Mouse (Mus musculus) MEL (cell line): ENCODE data around the gene Brd3os. TPM values are rescaled to one million over a fixed set of nuclear protein-coding genes. Genes with fewer than 3 reads are reported as not detected.

Source experiments
- DNase-seq: peaks from one replicate; pipeline ENCODE4 v3.0.0; 2011; ENCODE audit warnings: low read depth, low spot score
- H3K27ac ChIP-seq: 2 replicates; pipeline ENCODE4 v1.5.1; 2012; ENCODE audit warnings: low read depth, mild to moderate bottlenecking, control low read depth, low read length, moderate library complexity; ENCODE audit not compliant: control insufficient read depth
- H3K27me3 ChIP-seq, 2 experiments: fragments of 150-350 bp in 1 of 2; sonication (generic) in 1 of 2; 2 replicates each; pipeline ENCODE4 v1.6.1; 2012; ENCODE audit warnings: low read length in 2 of 2, mild to moderate bottlenecking in 2 of 2, improper control_type of control experiment in 1 of 2, moderate library complexity in 1 of 2; ENCODE audit not compliant: insufficient read depth in 2 of 2, control insufficient read depth in 1 of 2
- H3K36me3 ChIP-seq, 2 experiments: 2 replicates each; pipeline ENCODE4 v1.6.1; 2012 to 2014; ENCODE audit warnings: low read length in 2 of 2, improper control_type of control experiment in 1 of 2, inconsistent platforms in 1 of 2, mild to moderate bottlenecking in 1 of 2; ENCODE audit not compliant: insufficient read depth in 2 of 2, control insufficient read depth in 1 of 2
- H3K4me1 ChIP-seq, 2 experiments: fragments of 150-350 bp in 1 of 2; sonication (generic) in 1 of 2; 2 replicates each; pipeline ENCODE4 v1.6.1; 2012; ENCODE audit warnings: low read length in 2 of 2, improper control_type of control experiment in 1 of 2, mild to moderate bottlenecking in 1 of 2; ENCODE audit not compliant: insufficient read depth in 2 of 2, control insufficient read depth in 1 of 2
- H3K4me3 ChIP-seq, 2 experiments: fragments of 150-350 bp in 1 of 2; sonication (generic) in 1 of 2; 2 replicates each; pipeline ENCODE4 v1.5.1; 2012; ENCODE audit warnings: low read depth in 2 of 2, low read length in 2 of 2, mild to moderate bottlenecking in 2 of 2, moderate library complexity in 2 of 2, control low read depth in 1 of 2, improper control_type of control experiment in 1 of 2; ENCODE audit not compliant: control insufficient read depth in 1 of 2, insufficient read depth in 1 of 2
- H3K79me2 ChIP-seq: 2 replicates; pipeline ENCODE4 v1.6.1; 2012; ENCODE audit warnings: mild to moderate bottlenecking, low read length, moderate library complexity; ENCODE audit not compliant: control insufficient read depth, poor library complexity, insufficient read depth
- H3K9ac ChIP-seq: 2 replicates; pipeline ENCODE4 v1.6.1; 2012; ENCODE audit warnings: low read depth, mild to moderate bottlenecking, control low read depth, low read length, moderate library complexity; ENCODE audit not compliant: control insufficient read depth, poor library complexity, severe bottlenecking
- H3K9me3 ChIP-seq: fragments of 150-350 bp; sonication (generic); replicated peaks from 2 replicates; pipeline ENCODE4 v1.6.1; 2012; ENCODE audit warnings: mild to moderate bottlenecking, low read length, improper control_type of control experiment, moderate library complexity; ENCODE audit not compliant: insufficient read depth
- ELF1 ChIP-seq: IDR thresholded peaks from 2 replicates; pipeline ENCODE4 v1.6.1; 2014; ENCODE audit warnings: low read depth, mild to moderate bottlenecking, inconsistent platforms, low read length, improper control_type of control experiment, moderate library complexity
- EP300 ChIP-seq, 2 experiments: IDR thresholded peaks; 2 replicates each; pipeline ENCODE4 v1.6.1; 2011; ENCODE audit warnings: improper control_type of control experiment in 2 of 2, low read length in 2 of 2, low read depth in 1 of 2, mild to moderate bottlenecking in 1 of 2
- ETS1 ChIP-seq: IDR thresholded peaks from 2 replicates; pipeline ENCODE4 v1.6.1; 2012; ENCODE audit warnings: low read depth, mild to moderate bottlenecking, inconsistent platforms, low read length, improper control_type of control experiment, moderate library complexity
- GATA1 ChIP-seq: IDR thresholded peaks from 2 replicates; pipeline ENCODE4 v1.6.1; 2011; ENCODE audit warnings: low read depth, low read length, improper control_type of control experiment
- MAZ ChIP-seq: IDR thresholded peaks from 2 replicates; pipeline ENCODE4 v1.6.1; 2012; ENCODE audit warnings: low read depth, mild to moderate bottlenecking, inconsistent platforms, low read length, improper control_type of control experiment
- MYB ChIP-seq: IDR thresholded peaks from 2 replicates; pipeline ENCODE4 v1.6.1; 2011; ENCODE audit warnings: mild to moderate bottlenecking, low read depth, low read length, improper control_type of control experiment
- MYC ChIP-seq: IDR thresholded peaks from 2 replicates; pipeline ENCODE4 v1.6.1; 2011; ENCODE audit warnings: low read depth, mild to moderate bottlenecking, low read length, improper control_type of control experiment, moderate library complexity
- NELFE ChIP-seq: IDR thresholded peaks from 2 replicates; pipeline ENCODE4 v1.6.1; 2011; ENCODE audit warnings: low read depth, low read length, improper control_type of control experiment
- SIN3A ChIP-seq: IDR thresholded peaks from 2 replicates; pipeline ENCODE4 v1.6.1; 2012; ENCODE audit warnings: low read length, improper control_type of control experiment, inconsistent platforms
- ZKSCAN1 ChIP-seq: IDR thresholded peaks from 2 replicates; pipeline ENCODE4 v1.6.1; 2012; ENCODE audit warnings: low read depth, mild to moderate bottlenecking, inconsistent platforms, low read length, improper control_type of control experiment, moderate library complexity
- polyA plus RNA-seq, 2 experiments: library from polyadenylated mRNA; stranded (reverse) in 1 of 2; unstranded in 1 of 2; fragments of >175 nt in 1 of 2; fragments of >200 nt in 1 of 2; gene quantifications; 2 replicates each; pipeline versions ENCODE4 v1.2.1 to v1.2.4; 2012; ENCODE audit warnings: low replicate concordance in 2 of 2, low read depth in 1 of 2; ENCODE audit not compliant: insufficient read length in 2 of 2, insufficient read depth in 1 of 2, missing spikeins in 1 of 2
- total RNA-seq: library from RNA; depleted of rRNA; stranded (reverse); fragments of 300-350 nt; gene quantifications from 2 replicates; pipeline ENCODE4 v1.2.3, GENCODE M21; 2012

Gene Brd3os
- total and polyA plus RNA-seq, 3 experiments, result 0.31 to 2.9 TPM; not detected in 1

GRCm38 (mm10) chr2:27416425-27416824 is 25.7 kb upstream of the Brd3os start:
- no peak overlapping the region for H3K27ac ChIP-seq
- DNase-seq, result no peak

GRCm38 (mm10) chr2:27417648-27418153 is 24.4 kb upstream of the Brd3os start:
- Histone ChIP-seq H3K9ac (no peak overlapping the region), H3K9me3 (no peaks in the 10 kb centered on the region), H3K4me1 (peaks cover 5 to 27% of the 10 kb centered on the region in 2 experiments), H3K36me3 (peaks cover 0 to 10% of the 10 kb centered on the region in 2 experiments; a peak in 2 of 4 replicates)
- TF ChIP-seq ETS1 (0 out of 2 replicates have a peak, but pooled peaks have one; percentile 9), MAZ (no peak), GATA1 (peak; percentile 32; the same call in 1 of the 2 replicates), NELFE (no peak)
- TF ChIP-seq, all 39 proteins: peak for 2
- no peaks in the 10 kb centered on the region for H3K27me3 ChIP-seq
- no peaks in the 10 kb centered on the region; the same call in 1 of the 2 replicates for H3K79me2 ChIP-seq
- peak; percentile 26 for DNase-seq
- H3K27ac ChIP-seq, result no peak overlapping the region
- H3K4me3 ChIP-seq, result no peak overlapping the region

More at GRCm38 (mm10) chr2:27416425-27416824, 25.7 kb upstream of the Brd3os start:
- H3K9ac ChIP-seq, result no peak overlapping the region
- no peak overlapping the region for H3K4me3 ChIP-seq
- H3K9me3 ChIP-seq, result no peaks in the 10 kb centered on the region
- H3K27me3 ChIP-seq, result no peaks in the 10 kb centered on the region
- H3K36me3 ChIP-seq, result peaks cover 0 to 7% of the 10 kb centered on the region in 2 experiments; a peak in 2 of 4 replicates
- H3K4me1 ChIP-seq, result peaks cover 5 to 30% of the 10 kb centered on the region in 2 experiments
- H3K79me2 ChIP-seq, result no peaks in the 10 kb centered on the region; the same call in 1 of the 2 replicates
- TF ChIP-seq MYC, result no peak
- no peak for TF ChIP-seq ELF1
- TF ChIP-seq MYB, result no peak
- no peak for TF ChIP-seq ZKSCAN1

GRCm38 (mm10) chr2:27418577-27419070 is 23.5 kb upstream of the Brd3os start:
- no peak overlapping the region for H3K9ac ChIP-seq
- peaks cover 0 to 10% of the 10 kb centered on the region in 2 experiments; a peak in 2 of 4 replicates for H3K36me3 ChIP-seq
- no peak for TF ChIP-seq ZKSCAN1
- TF ChIP-seq SIN3A, result peak; percentile 53; the same call in 1 of the 2 replicates
- TF ChIP-seq MAZ, result no peak
- TF ChIP-seq ETS1, result peak; percentile 66; the same call in 1 of the 2 replicates
- 0 out of 2 replicates have a peak, but pooled peaks have one; percentile 2 for TF ChIP-seq GATA1
- peak; percentile 32 to 35; a peak in 2 of 4 replicates for TF ChIP-seq EP300 (IDR thresholded peaks at IDR 0.05; ENCODE audit: low read depth in 1 of 2, low read length in 2 of 2)
- TF ChIP-seq ELF1, result 0 out of 2 replicates have a peak, but pooled peaks have one; percentile 22
- H3K27ac ChIP-seq, result no peak overlapping the region
- H3K9me3 ChIP-seq, result no peaks in the 10 kb centered on the region
- no peaks in the 10 kb centered on the region for H3K27me3 ChIP-seq
- H3K4me3 ChIP-seq, result no peak overlapping the region
- H3K79me2 ChIP-seq, result peaks cover 1% of the 10 kb centered on the region; the same call in 1 of the 2 replicates
- H3K4me1 ChIP-seq, result peaks cover 5 to 27% of the 10 kb centered on the region in 2 experiments
- peak; percentile 25 for DNase-seq
